Mouse (Mus musculus): ENCODE data around the gene Gm20388. TPM values are rescaled to one million over a fixed set of nuclear protein-coding genes. Genes with fewer than 3 reads are reported as not detected.
A peak's percentile ranks its signal among the peaks of the same experiment; 100 is the strongest.

Gene Gm20388
- polyA plus RNA-seq, 1 experiment from 2014 or later, result not detected

- no peaks in the 10 kb centered on the region for H3K4me1 ChIP-seq (ENCODE audit: control insufficient read depth, insufficient read depth, low read length)
- H3K4me3 ChIP-seq (ENCODE audit: low read length), result no peak overlapping the region
- no peak overlapping the region for H3K4me2 ChIP-seq (replicated peaks; ENCODE audit: low read depth, low read length)
- H3K27me3 ChIP-seq (ENCODE audit: control insufficient read depth, insufficient read depth, low read length), result no peaks in the 10 kb centered on the region
- 92% methylated on average over 9 of the region's 9 CpGs for WGBS
- no peaks in the 10 kb centered on the region for H3K9me3 ChIP-seq (ENCODE audit: control insufficient read depth, low read length)
- H3K9ac ChIP-seq (ENCODE audit: low read depth, low read length), result no peak overlapping the region
- no peak overlapping the region for H3K27ac ChIP-seq (ENCODE audit: low read depth, low read length)
- H3K36me3 ChIP-seq (ENCODE audit: control insufficient read depth, insufficient read depth, low read length), result peaks cover 26% of the 10 kb centered on the region; the same call in 1 of the 2 replicates
- ATAC-seq (ENCODE audit: low FRiP score, low TSS enrichment), result no peak
These were observed 1911.1 kb downstream of the Gm20388 start for GRCm38 (mm10) chr8:121821770-121822169.

DNA sequence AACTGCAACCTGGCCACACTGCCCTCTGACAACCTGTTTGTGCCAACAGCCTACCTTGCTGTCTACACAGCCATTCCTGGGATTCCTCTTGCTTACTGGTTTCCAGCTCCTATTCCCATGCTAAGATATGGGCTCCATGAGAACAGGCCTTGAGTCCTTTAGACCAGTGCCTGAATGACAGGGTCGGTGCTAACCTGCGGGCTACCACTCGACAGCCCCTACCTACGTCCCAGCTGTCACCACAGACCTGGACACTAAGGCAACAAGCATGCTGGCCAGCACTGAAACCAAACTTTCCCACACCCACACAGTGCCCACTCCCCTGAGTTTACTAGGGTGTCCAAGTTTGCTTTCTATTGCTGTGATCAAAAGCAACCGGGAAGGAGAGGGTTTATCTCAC lies 1917.1 kb downstream of the Gm20388 start:
- Histone ChIP-seq H3K36me3 (ENCODE audit: control insufficient read depth, insufficient read depth, low read length) (no peaks in the 10 kb centered on the region), H3K4me1 (ENCODE audit: control insufficient read depth, insufficient read depth, low read length) (peaks cover 12% of the 10 kb centered on the region; the same call in 1 of the 2 replicates), H3K9ac (ENCODE audit: low read depth, low read length) (no peak overlapping the region), H3K27ac (ENCODE audit: low read depth, low read length) (no peak overlapping the region), H3K4me2 (replicated peaks; ENCODE audit: low read depth, low read length) (no peak overlapping the region), H3K27me3 (ENCODE audit: control insufficient read depth, insufficient read depth, low read length) (no peaks in the 10 kb centered on the region), H3K4me3 (ENCODE audit: low read length) (no peak overlapping the region), H3K9me3 (ENCODE audit: control insufficient read depth, low read length) (no peaks in the 10 kb centered on the region)
- WGBS, result 93% methylated on average over 5 of the region's 5 CpGs
- ATAC-seq (ENCODE audit: low FRiP score, low TSS enrichment), result no peak; the same call in 1 of the 2 replicates

GRCm38 (mm10) chr8:121828376-121829023 lies 1917.9 kb downstream of the Gm20388 start:
- Histone ChIP-seq H3K36me3 (ENCODE audit: control insufficient read depth, insufficient read depth, low read length) (no peaks in the 10 kb centered on the region), H3K4me1 (ENCODE audit: control insufficient read depth, insufficient read depth, low read length) (peaks cover 12% of the 10 kb centered on the region; the same call in 1 of the 2 replicates), H3K9ac (ENCODE audit: low read depth, low read length) (peak overlapping the region; percentile 91), H3K27ac (ENCODE audit: low read depth, low read length) (0 out of 2 replicates have a peak overlapping the region, but pooled peaks have one; percentile 2), H3K4me2 (replicated peaks; ENCODE audit: low read depth, low read length) (peak overlapping the region; percentile 65), H3K4me3 (ENCODE audit: low read length) (peak overlapping the region; percentile 98), H3K9me3 (ENCODE audit: control insufficient read depth, low read length) (no peaks in the 10 kb centered on the region), H3K27me3 (ENCODE audit: control insufficient read depth, insufficient read depth, low read length) (no peaks in the 10 kb centered on the region)
- WGBS, result 31% methylated on average over 10 of the region's 10 CpGs
- no peak for ATAC-seq (ENCODE audit: low FRiP score, low TSS enrichment)

DNA sequence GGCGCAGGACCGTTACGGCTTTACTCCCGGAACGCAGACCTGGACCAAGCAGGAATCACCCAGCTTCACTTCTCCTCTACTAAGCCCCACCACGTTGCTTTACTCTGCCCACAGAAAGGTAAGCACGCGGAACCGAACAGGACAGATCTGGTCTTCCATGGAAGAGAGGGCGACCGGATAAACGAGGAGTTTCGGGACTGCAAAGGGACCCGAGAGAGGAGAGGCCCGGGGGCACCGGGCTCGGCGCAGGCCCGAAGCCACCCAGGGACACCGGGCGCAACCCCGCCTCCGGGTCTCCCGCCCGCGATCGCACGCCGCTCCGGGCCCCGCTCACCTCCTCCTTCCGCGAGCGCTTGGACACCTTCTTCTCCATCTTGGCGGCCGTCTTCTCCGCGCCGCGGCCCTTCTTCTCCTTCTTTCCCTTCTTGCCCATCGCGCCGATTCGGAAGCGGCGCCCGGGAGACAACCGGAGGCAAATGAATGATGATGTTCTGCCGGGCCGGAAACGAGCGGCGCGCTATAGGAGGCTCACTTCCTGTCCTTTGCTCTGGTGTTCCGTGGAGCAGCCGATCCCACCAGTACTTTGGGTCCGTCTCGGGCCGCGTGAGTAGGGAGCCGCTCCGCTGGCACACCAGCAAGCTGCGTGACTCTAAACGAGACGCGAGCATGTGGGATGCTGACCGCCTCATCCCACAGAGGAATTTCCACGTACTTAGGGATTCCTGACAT lies 1918.6 kb downstream of the Gm20388 start, which contains the start of gene Klhdc4:
Gene Klhdc4 (minus strand): TSS at position 522 of the 729 bp plus-strand sequence.
- Histone ChIP-seq H3K27me3 (ENCODE audit: control insufficient read depth, insufficient read depth, low read length) (no peaks in the 10 kb centered on the region), H3K27ac (ENCODE audit: low read depth, low read length) (0 out of 2 replicates have a peak within 1 kb of the TSS, but pooled peaks have one; percentile 2), H3K4me1 (ENCODE audit: control insufficient read depth, insufficient read depth, low read length) (peaks cover 12% of the 10 kb centered on the region; the same call in 1 of the 2 replicates), H3K36me3 (ENCODE audit: control insufficient read depth, insufficient read depth, low read length) (no peaks in the 10 kb centered on the region), H3K9me3 (ENCODE audit: control insufficient read depth, low read length) (no peaks in the 10 kb centered on the region), H3K4me3 (ENCODE audit: low read length) (peak within 1 kb of the TSS; percentile 98), H3K9ac (ENCODE audit: low read depth, low read length) (peak within 1 kb of the TSS; percentile 91), H3K4me2 (replicated peaks; ENCODE audit: low read depth, low read length) (peak within 1 kb of the TSS; percentile 65)
- under 1% methylated on average over 67 of the region's 68 CpGs for WGBS
- ATAC-seq (ENCODE audit: low FRiP score, low TSS enrichment), result peak; percentile 98

DNA sequence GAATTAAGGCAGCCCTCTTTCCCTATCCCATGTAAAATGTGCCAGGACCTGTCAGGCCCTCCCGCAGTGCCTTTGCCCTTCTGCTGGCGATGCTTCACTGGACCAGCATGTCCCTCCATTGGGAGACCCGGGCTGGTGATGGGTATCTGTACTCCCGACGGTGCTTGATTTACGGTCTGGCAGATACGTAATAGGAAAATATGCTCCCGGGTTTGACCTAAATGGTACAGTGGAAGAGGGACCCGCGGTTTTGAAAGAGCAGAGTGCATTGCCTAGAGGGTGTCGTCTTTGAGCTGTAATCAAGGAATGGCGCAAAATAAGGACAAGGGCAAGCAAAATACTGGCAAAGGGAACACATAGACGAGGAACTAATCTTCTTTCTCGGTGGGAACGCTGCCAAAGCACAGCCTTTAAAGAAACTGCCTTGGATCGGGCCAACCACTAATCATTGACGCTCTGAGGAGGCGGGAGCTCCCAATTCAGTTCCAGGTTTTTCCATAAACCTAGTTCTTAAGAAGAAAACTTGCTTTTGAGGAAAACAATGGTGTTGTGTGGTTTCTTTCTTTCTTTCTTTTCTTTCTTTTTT lies 1919.2 kb downstream of the Gm20388 start:
- Histone ChIP-seq H3K27me3 (ENCODE audit: control insufficient read depth, insufficient read depth, low read length) (no peaks in the 10 kb centered on the region), H3K4me3 (ENCODE audit: low read length) (peak overlapping the region; percentile 98), H3K9me3 (ENCODE audit: control insufficient read depth, low read length) (no peaks in the 10 kb centered on the region), H3K9ac (ENCODE audit: low read depth, low read length) (peak overlapping the region; percentile 91; the same call in 1 of the 2 replicates), H3K27ac (ENCODE audit: low read depth, low read length) (no peak overlapping the region), H3K36me3 (ENCODE audit: control insufficient read depth, insufficient read depth, low read length) (no peaks in the 10 kb centered on the region), H3K4me1 (ENCODE audit: control insufficient read depth, insufficient read depth, low read length) (peaks cover 12% of the 10 kb centered on the region; the same call in 1 of the 2 replicates), H3K4me2 (replicated peaks; ENCODE audit: low read depth, low read length) (peak overlapping the region; percentile 65)
- ATAC-seq (ENCODE audit: low FRiP score, low TSS enrichment), result peak; percentile 80
- 24% methylated on average over 18 of the region's 18 CpGs for WGBS

DNA sequence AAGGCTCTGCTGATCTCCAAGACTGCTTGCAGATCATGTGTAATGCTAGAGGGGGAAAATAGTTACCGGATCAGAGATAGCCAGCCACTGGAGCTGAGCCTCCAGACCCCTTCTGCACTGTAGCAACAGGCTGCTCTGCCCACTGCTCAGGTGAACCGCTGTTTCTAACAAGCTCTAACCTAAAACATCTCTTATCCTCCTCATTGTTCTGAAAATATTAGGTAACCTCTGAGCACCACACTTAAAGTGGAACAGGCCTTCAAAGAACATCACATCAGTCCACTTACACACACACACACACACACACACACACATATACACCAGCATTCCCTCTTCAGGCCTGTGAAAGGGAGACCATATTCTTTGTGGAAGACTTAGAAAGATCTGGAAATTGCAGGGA lies 1921.4 kb downstream of the Gm20388 start:
- Histone ChIP-seq H3K9me3 (ENCODE audit: control insufficient read depth, low read length) (no peaks in the 10 kb centered on the region), H3K36me3 (ENCODE audit: control insufficient read depth, insufficient read depth, low read length) (no peaks in the 10 kb centered on the region), H3K4me3 (ENCODE audit: low read length) (no peak overlapping the region), H3K9ac (ENCODE audit: low read depth, low read length) (no peak overlapping the region), H3K27ac (ENCODE audit: low read depth, low read length) (no peak overlapping the region), H3K4me1 (ENCODE audit: control insufficient read depth, insufficient read depth, low read length) (peaks cover 12% of the 10 kb centered on the region; the same call in 1 of the 2 replicates), H3K4me2 (replicated peaks; ENCODE audit: low read depth, low read length) (no peak overlapping the region), H3K27me3 (ENCODE audit: control insufficient read depth, insufficient read depth, low read length) (no peaks in the 10 kb centered on the region)
- no peak for ATAC-seq (ENCODE audit: low FRiP score, low TSS enrichment)
- WGBS, result 87% methylated on average over 2 of the region's 2 CpGs

- H3K9me3 ChIP-seq (ENCODE audit: control insufficient read depth, low read length), result no peaks in the 10 kb centered on the region
- no peak overlapping the region for H3K4me2 ChIP-seq (replicated peaks; ENCODE audit: low read depth, low read length)
- 19% methylated on average over 6 of the region's 6 CpGs for WGBS
- H3K9ac ChIP-seq (ENCODE audit: low read depth, low read length), result no peak overlapping the region
- no peak overlapping the region for H3K4me3 ChIP-seq (ENCODE audit: low read length)
- H3K27me3 ChIP-seq (ENCODE audit: control insufficient read depth, insufficient read depth, low read length), result no peaks in the 10 kb centered on the region
- ATAC-seq (ENCODE audit: low FRiP score, low TSS enrichment), result no peak
- no peaks in the 10 kb centered on the region for H3K36me3 ChIP-seq (ENCODE audit: control insufficient read depth, insufficient read depth, low read length)
- H3K4me1 ChIP-seq (ENCODE audit: control insufficient read depth, insufficient read depth, low read length), result peaks cover 12% of the 10 kb centered on the region; the same call in 1 of the 2 replicates
- H3K27ac ChIP-seq (ENCODE audit: low read depth, low read length), result no peak overlapping the region
These were observed 1921.9 kb downstream of the Gm20388 start for GRCm38 (mm10) chr8:121832503-121832902.

DNA sequence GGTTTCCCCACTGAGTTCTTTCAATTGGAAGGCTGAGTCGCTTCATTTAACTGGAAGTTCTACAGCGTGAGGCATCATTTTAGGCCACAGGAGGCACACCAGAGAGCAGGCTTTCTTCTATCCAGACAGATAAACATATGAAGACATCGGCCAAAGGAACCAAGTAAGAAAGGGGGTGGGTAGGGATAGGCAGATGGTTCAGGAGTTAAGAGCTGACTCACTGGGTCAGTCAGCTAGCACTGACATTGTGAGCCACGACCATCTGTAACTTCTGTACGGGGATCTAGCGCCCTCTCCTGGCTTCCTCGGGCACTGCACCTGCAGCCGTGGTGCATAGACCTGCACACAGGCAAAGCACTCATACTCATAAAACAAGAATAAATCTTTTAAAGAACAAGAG lies 1930.6 kb downstream of the Gm20388 start:
- Histone ChIP-seq H3K27ac (ENCODE audit: low read depth, low read length) (no peak overlapping the region), H3K4me3 (ENCODE audit: low read length) (no peak overlapping the region), H3K9ac (ENCODE audit: low read depth, low read length) (no peak overlapping the region), H3K36me3 (ENCODE audit: control insufficient read depth, insufficient read depth, low read length) (no peaks in the 10 kb centered on the region), H3K27me3 (ENCODE audit: control insufficient read depth, insufficient read depth, low read length) (no peaks in the 10 kb centered on the region), H3K9me3 (ENCODE audit: control insufficient read depth, low read length) (no peaks in the 10 kb centered on the region), H3K4me2 (replicated peaks; ENCODE audit: low read depth, low read length) (no peak overlapping the region), H3K4me1 (ENCODE audit: control insufficient read depth, insufficient read depth, low read length) (no peaks in the 10 kb centered on the region)
- ATAC-seq (ENCODE audit: low FRiP score, low TSS enrichment), result no peak
- WGBS, result 52% methylated on average over 8 of the region's 8 CpGs
